Mouse (Mus musculus): Measurements from ENCODE around the gene Trp53inp2.
A peak's percentile ranks its signal among the peaks of the same experiment; 100 is the strongest.

Trp53inp2 gene

GRCm38 (mm10) chr2:155380261-155381059 lies at the start of gene Trp53inp2:
Gene Trp53inp2 (plus strand): TSS chr2:155381059.
- DNase-seq (ENCODE audit: low spot score): no peak

GRCm38 (mm10) chr2:155331351-155331750 lies 49.5 kb upstream of the Trp53inp2 start:
- no peak for DNase-seq (ENCODE audit: low spot score)

- DNase-seq (ENCODE audit: low spot score): no peak
These were observed 47.4 kb upstream of the Trp53inp2 start for GRCm38 (mm10) chr2:155333421-155333820.

GRCm38 (mm10) chr2:155335231-155335630 lies 45.6 kb upstream of the Trp53inp2 start:
- DNase-seq (ENCODE audit: low spot score): no peak

- DNase-seq (ENCODE audit: low spot score): no peak
These were observed 44.6 kb upstream of the Trp53inp2 start for GRCm38 (mm10) chr2:155336254-155336653.

GRCm38 (mm10) chr2:155340166-155340565 lies 40.7 kb upstream of the Trp53inp2 start:
- DNase-seq (ENCODE audit: low spot score): no peak

GRCm38 (mm10) chr2:155346670-155347069 lies 34.2 kb upstream of the Trp53inp2 start:
- DNase-seq (ENCODE audit: low spot score): no peak

- no peak for DNase-seq (ENCODE audit: low spot score)
These were observed 26.5 kb upstream of the Trp53inp2 start for GRCm38 (mm10) chr2:155354402-155354801.

GRCm38 (mm10) chr2:155356971-155357591 lies 23.8 kb upstream of the Trp53inp2 start, which contains the start of gene Pigu:
Gene Pigu (minus strand): TSS chr2:155357430.
- DNase-seq (ENCODE audit: low spot score): peak; percentile 92

- no peak for DNase-seq (ENCODE audit: low spot score)
These were observed 23.0 kb upstream of the Trp53inp2 start for GRCm38 (mm10) chr2:155357686-155358399.

GRCm38 (mm10) chr2:155367635-155368284 lies 13.1 kb upstream of the Trp53inp2 start:
- DNase-seq (ENCODE audit: low spot score): no peak

GRCm38 (mm10) chr2:155369333-155369883 lies 11.5 kb upstream of the Trp53inp2 start:
- DNase-seq (ENCODE audit: low spot score): no peak

- no peak for DNase-seq (ENCODE audit: low spot score)
These were observed 8.4 kb upstream of the Trp53inp2 start for GRCm38 (mm10) chr2:155372451-155372850.

GRCm38 (mm10) chr2:155373302-155373701 lies 7.6 kb upstream of the Trp53inp2 start:
- DNase-seq (ENCODE audit: low spot score): no peak

GRCm38 (mm10) chr2:155373886-155374285 lies 7.0 kb upstream of the Trp53inp2 start:
- DNase-seq (ENCODE audit: low spot score): no peak

- DNase-seq (ENCODE audit: low spot score): no peak
These were observed 6.3 kb upstream of the Trp53inp2 start for GRCm38 (mm10) chr2:155374521-155374920.

GRCm38 (mm10) chr2:155376191-155376590 lies 4.7 kb upstream of the Trp53inp2 start:
- no peak for DNase-seq (ENCODE audit: low spot score)

GRCm38 (mm10) chr2:155381060-155381437 lies 190 bp downstream of the Trp53inp2 start:
- DNase-seq (ENCODE audit: low spot score): no peak

GRCm38 (mm10) chr2:155381643-155382331 lies 928 bp downstream of the Trp53inp2 start:
- peak; percentile 92 for DNase-seq (ENCODE audit: low spot score)

GRCm38 (mm10) chr2:155382332-155382700 lies 1.5 kb downstream of the Trp53inp2 start:
- DNase-seq (ENCODE audit: low spot score): no peak

- no peak for DNase-seq (ENCODE audit: low spot score)
These were observed 2.1 kb downstream of the Trp53inp2 start for GRCm38 (mm10) chr2:155382791-155383438.
